ENCODE assay signal across 8 mouse cellular contexts in the genomic region with DNA sequence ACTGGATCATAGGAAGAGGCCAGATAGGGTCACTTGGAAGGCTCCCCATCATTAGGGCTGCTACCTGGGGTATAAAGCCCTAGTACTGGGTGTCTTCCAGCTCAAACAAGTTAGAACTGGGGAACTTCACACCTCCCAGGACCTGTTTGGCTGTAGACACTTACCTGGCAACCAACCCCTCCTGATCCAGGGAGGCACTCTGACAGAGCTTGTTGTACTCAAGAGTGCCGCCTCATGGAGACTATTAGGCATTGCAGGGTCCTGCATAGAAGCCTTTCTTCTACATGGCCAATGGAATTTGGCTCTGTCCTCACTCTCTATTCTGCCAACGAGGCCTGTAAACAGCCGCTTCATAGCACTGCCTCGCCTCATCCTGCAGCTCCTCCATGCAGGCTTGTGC. TPM values are rescaled to one million over a fixed set of nuclear protein-coding genes. Genes with fewer than 3 reads are reported as not detected.
DNase-seq lines count a peak whose midpoint lies in the region; ATAC-seq lines count a peak whose summit lies in the region.

No protein-coding gene starts in this region.

- H3K4me1 ChIP-seq in embryonic facial prominence, embryonic 11.5 days (ENCODE audit: control insufficient read depth, insufficient read depth, low read length) = no peaks in the 10 kb centered on the region; the same call in none of the 2 replicates

- H3K9ac ChIP-seq in embryonic facial prominence, embryonic 11.5 days (replicated peaks; ENCODE audit: low read length) = no peak overlapping the region

- peak; percentile 61 for DNase-seq in gastrocnemius, adult 18-20 months (ENCODE audit: low spot score)
- no peak for DNase-seq in gastrocnemius, postnatal 4 days (ENCODE audit: low spot score in 2 of 2)
- peak; percentile 41 to 55 for DNase-seq in spleen, postnatal 36 days (ENCODE audit: low spot score in 2 of 2)
- no peak for DNase-seq in spleen, adult 18-20 months
- peak; percentile 73 for DNase-seq in embryonic facial prominence, embryonic 11.5 days (ENCODE audit: low spot score)
- DNase-seq in kidney, postnatal 10 days = peak; percentile 74
- peak; percentile 24 to 52 for DNase-seq in natural killer cell, adult 2 months (ENCODE audit: low spot score in 2 of 2)
- DNase-seq in urinary bladder, adult 2 months (ENCODE audit: low spot score) = no peak

- H3K27me3 ChIP-seq in embryonic facial prominence, embryonic 11.5 days (ENCODE audit: control insufficient read depth, insufficient read depth, low read length) = no peaks in the 10 kb centered on the region

- H3K4me3 ChIP-seq in embryonic facial prominence, embryonic 11.5 days (ENCODE audit: low read depth, low read length) = no peak overlapping the region

- H3K27ac ChIP-seq in embryonic facial prominence, embryonic 11.5 days (replicated peaks; ENCODE audit: low read depth, low read length) = no peak overlapping the region

- ATAC-seq in embryonic facial prominence, embryonic 11.5 days (replicated peaks; ENCODE audit: insufficient number of reproducible peaks, low FRiP score, low TSS enrichment, low read depth) = no peak

- no peaks in the 10 kb centered on the region for H3K36me3 ChIP-seq in embryonic facial prominence, embryonic 11.5 days (replicated peaks; ENCODE audit: control insufficient read depth, insufficient read depth, low read depth, low read length)

- H3K4me2 ChIP-seq in embryonic facial prominence, embryonic 11.5 days (ENCODE audit: low read depth, low read length) = no peak overlapping the region

- 33% methylated on average over 4 of the region's 4 CpGs for WGBS in embryonic facial prominence, embryonic 11.5 days

- no peaks in the 10 kb centered on the region for H3K9me3 ChIP-seq in embryonic facial prominence, embryonic 11.5 days (replicated peaks; ENCODE audit: control insufficient read depth, low read length)

RNA-seq across cellular contexts. Expression of a gene that starts 17.9 kb away (rescaled TPM):
- total RNA-seq in gastrocnemius, adult 18-20 months (2021) = under 1 TPM in 1 of 2 experiments, not detected in 1; 0.14 TPM
- total RNA-seq in gastrocnemius, postnatal 4 days (2021) = under 1 TPM; 0.39 to 0.47 TPM
- polyA plus RNA-seq in embryonic facial prominence, embryonic 11.5 days (2014; fragmentation: Nextera tagmentation; extraction: Ambion mirVana) = 2.8 and 4.2 TPM in 2 replicates
- polyA plus RNA-seq in urinary bladder, adult 2 months (2012; rRNA removed) = 5.0 and 5.7 TPM in 2 replicates

RNA-seq across cellular contexts. Expression of a gene that starts 32.5 kb away (rescaled TPM):
- 1 to 10 TPM; 2.4 to 3.2 TPM for total RNA-seq in gastrocnemius, adult 18-20 months (2021)
- total RNA-seq in gastrocnemius, postnatal 4 days (2021) = 10 to 100 TPM; 22.8 to 24.6 TPM
- 11.4 and 11.8 TPM in 2 replicates for polyA plus RNA-seq in embryonic facial prominence, embryonic 11.5 days (2014; fragmentation: Nextera tagmentation; extraction: Ambion mirVana)
- 9.1 and 9.4 TPM in 2 replicates for polyA plus RNA-seq in urinary bladder, adult 2 months (2012; rRNA removed)

Comparison
In these comparisons a context has a peak if more than half of its experiments do, and no peak if none do; other contexts are left out.
1. DNase-seq: peak in gastrocnemius, adult 18-20 months (single experiment), spleen, postnatal 36 days (2 of 2), embryonic facial prominence, embryonic 11.5 days (single experiment), kidney, postnatal 10 days (single experiment) and natural killer cell, adult 2 months (2 of 2); none in gastrocnemius, postnatal 4 days (0 of 2), spleen, adult 18-20 months (0 of 2) and urinary bladder, adult 2 months (single experiment).
2. RNA of a gene that starts 32.5 kb away (total RNA-seq): 22.8 to 24.6 TPM in gastrocnemius, postnatal 4 days; 2.4 to 3.2 TPM in gastrocnemius, adult 18-20 months; every median in the first group is over 4 times any median in the second.